Mouse (Mus musculus) midbrain, embryonic 14.5 days (tissue): ENCODE results near the gene Zfp784. TPM values are rescaled to one million over a fixed set of nuclear protein-coding genes. Genes with fewer than 3 reads are reported as not detected.
"Not testable (repeated sequence)": the region's sequence is repeated elsewhere in the genome, so short reads cannot be mapped to it uniquely, and the experiment has no call there.

Source experiments
- ATAC-seq: fragments of 200-750 bp; cut with Nextera tagmentation; 2 replicates; pipeline ENCODE4 v1.8.0; 2017; ENCODE audit warnings: moderate number of reproducible peaks, moderate library complexity; ENCODE audit not compliant: low FRiP score, low TSS enrichment
- DNase-seq: peaks from one replicate; pipeline ENCODE4 v3.0.0-alpha.2; 2015
- H3K27ac ChIP-seq: fragments of 300-500 bp; sonication (generic); replicated peaks from 2 replicates; pipeline ENCODE4 v1.5.1; 2014; ENCODE audit warnings: mild to moderate bottlenecking, low read depth, low read length, moderate library complexity
- H3K27me3 ChIP-seq: fragments of 300-500 bp; sonication (generic); 2 replicates; pipeline ENCODE4 v1.6.1; 2014; ENCODE audit warnings: low read length, control low read depth, mixed read lengths; ENCODE audit not compliant: control insufficient read depth, insufficient read depth
- H3K36me3 ChIP-seq: fragments of 300-500 bp; sonication (generic); 2 replicates; pipeline ENCODE4 v1.6.1; 2014; ENCODE audit warnings: low read length, control low read depth; ENCODE audit not compliant: control insufficient read depth, insufficient read depth
- H3K4me1 ChIP-seq: fragments of 300-500 bp; sonication (generic); 2 replicates; pipeline ENCODE4 v1.6.1; 2014; ENCODE audit warnings: mild to moderate bottlenecking, antibody characterized with exemption, low read length, control low read depth; ENCODE audit not compliant: control insufficient read depth, insufficient read depth
- H3K4me2 ChIP-seq: fragments of 300-500 bp; sonication (generic); 2 replicates; pipeline ENCODE4 v1.6.1; 2014; ENCODE audit warnings: mild to moderate bottlenecking, low read length, moderate library complexity
- H3K4me3 ChIP-seq: fragments of 300-500 bp; sonication (generic); replicated peaks from 2 replicates; pipeline ENCODE4 v1.5.1; 2014; ENCODE audit warnings: low read depth, low read length
- H3K9ac ChIP-seq: fragments of 300-500 bp; sonication (generic); replicated peaks from 2 replicates; pipeline ENCODE4 v1.6.1; 2014; ENCODE audit warnings: mild to moderate bottlenecking, low read length, moderate library complexity
- H3K9me3 ChIP-seq: fragments of 300-500 bp; sonication (generic); 2 replicates; pipeline ENCODE4 v1.6.1; 2016; ENCODE audit warnings: low read length, control low read depth, mixed read lengths; ENCODE audit not compliant: control insufficient read depth
- WGBS: fragments of 180-500 bp; shearing (Covaris S2); extraction: QIAGEN DNeasy Blood & Tissue Kit; methylation state at CpG from one replicate; pipeline ENCODE4 v1.1.7; 2014; 5-methylcytosine and 5-hydroxymethylcytosine counted together
- polyA plus RNA-seq: library from polyadenylated mRNA; unstranded; fragments of >200 nt; fragmentation: Nextera tagmentation; extraction: Ambion mirVana; gene quantifications from 2 replicates; pipeline ENCODE4 v1.2.1, GENCODE M21; 2014

Gene Zfp784
- polyA plus RNA-seq, 1 experiment from 2014 or later, result 10.8 TPM

- H3K9me3 ChIP-seq, result no peaks in the 10 kb centered on the region
- peaks cover 52% of the 10 kb centered on the region for H3K36me3 ChIP-seq
- H3K4me2 ChIP-seq, result peak within 1 kb of the TSS; percentile 86
- H3K4me3 ChIP-seq, result peak within 1 kb of the TSS; percentile 85
- H3K4me1 ChIP-seq, result peaks cover 21% of the 10 kb centered on the region
- DNase-seq, result peak; percentile 99
- peak within 1 kb of the TSS; percentile 89 for H3K27ac ChIP-seq
- peak; percentile 97 for ATAC-seq
- H3K9ac ChIP-seq, result peak within 1 kb of the TSS; percentile 90
- H3K27me3 ChIP-seq, result no peaks in the 10 kb centered on the region
- WGBS, result under 1% methylated on average over 81 of the region's 81 CpGs
Measured at GRCm38 (mm10) chr7:5080010-5080751, 41.9 kb upstream of the Zfp784 start, which contains the start of gene Epn1. Epn1 (plus strand) TSS chr7:5080235.

GRCm38 (mm10) chr7:5079365-5080009 lies 41.2 kb upstream of the Zfp784 start:
- peaks cover 21% of the 10 kb centered on the region for H3K4me1 ChIP-seq
- H3K36me3 ChIP-seq, result peaks cover 52% of the 10 kb centered on the region
- H3K27me3 ChIP-seq, H3K9ac ChIP-seq, DNase-seq, H3K9me3 ChIP-seq: not testable (repeated sequence)
- H3K4me2 ChIP-seq, result peak overlapping the region; percentile 86
- peak overlapping the region; percentile 89 for H3K27ac ChIP-seq
- H3K4me3 ChIP-seq, result peak overlapping the region; percentile 85
- 50% methylated on average over 9 of the region's 13 CpGs for WGBS
- ATAC-seq, result peak; percentile 43

- Histone ChIP-seq H3K9me3 (no peaks in the 10 kb centered on the region), H3K4me3 (no peak overlapping the region), H3K36me3 (peaks cover 69% of the 10 kb centered on the region), H3K27me3 (no peaks in the 10 kb centered on the region), H3K27ac (no peak overlapping the region), H3K4me2 (no peak overlapping the region), H3K9ac (no peak overlapping the region), H3K4me1 (peaks cover 13% of the 10 kb centered on the region)
- DNase-seq (no peak), ATAC-seq (no peak)
- 94% methylated on average over 2 of the region's 2 CpGs for WGBS
Measured at GRCm38 (mm10) chr7:5076931-5077330, 38.7 kb upstream of the Zfp784 start.

- no peaks in the 10 kb centered on the region for H3K27me3 ChIP-seq
- 95% methylated on average over 5 of the region's 5 CpGs for WGBS
- H3K4me1 ChIP-seq, result no peaks in the 10 kb centered on the region
- no peak for ATAC-seq
- H3K4me3 ChIP-seq, result no peak overlapping the region
- no peaks in the 10 kb centered on the region for H3K9me3 ChIP-seq
- peaks cover 88% of the 10 kb centered on the region for H3K36me3 ChIP-seq
- H3K4me2 ChIP-seq, result no peak overlapping the region
- no peak overlapping the region for H3K27ac ChIP-seq
- no peak overlapping the region for H3K9ac ChIP-seq
- DNase-seq, result no peak
Measured at GRCm38 (mm10) chr7:5074984-5075383, 36.7 kb upstream of the Zfp784 start.

- ATAC-seq, result no peak
- Histone ChIP-seq H3K27me3 (no peaks in the 10 kb centered on the region), H3K4me2 (no peak overlapping the region)
Measured at GRCm38 (mm10) chr7:5073586-5073985, 35.3 kb upstream of the Zfp784 start.

GRCm38 (mm10) chr7:5064886-5065285 lies 26.6 kb upstream of the Zfp784 start:
- 96% methylated on average over 6 of the region's 6 CpGs for WGBS
- no peak for ATAC-seq
- Histone ChIP-seq H3K9ac (no peak overlapping the region), H3K4me3 (no peak overlapping the region), H3K27ac (no peak overlapping the region), H3K9me3 (no peaks in the 10 kb centered on the region), H3K4me2 (peak overlapping the region; percentile 97; the same call in 1 of the 2 replicates), H3K36me3 (peaks cover 36% of the 10 kb centered on the region), H3K4me1 (peaks cover 23% of the 10 kb centered on the region), H3K27me3 (no peaks in the 10 kb centered on the region)
- no peak for DNase-seq

More at GRCm38 (mm10) chr7:5073586-5073985, 35.3 kb upstream of the Zfp784 start:
- 80% methylated on average over 1 of the region's 1 CpGs for WGBS
- H3K9me3 ChIP-seq, result no peaks in the 10 kb centered on the region
- H3K27ac ChIP-seq, result no peak overlapping the region
- no peaks in the 10 kb centered on the region for H3K4me1 ChIP-seq
- H3K4me3 ChIP-seq, result no peak overlapping the region
- peaks cover 98% of the 10 kb centered on the region for H3K36me3 ChIP-seq
- no peak overlapping the region for H3K9ac ChIP-seq
- DNase-seq, result no peak

GRCm38 (mm10) chr7:5062360-5063001 lies 24.2 kb upstream of the Zfp784 start:
- H3K4me1 ChIP-seq, result peaks cover 33% of the 10 kb centered on the region
- peak overlapping the region; percentile 73 for H3K9ac ChIP-seq

GRCm38 (mm10) chr7:5061774-5062359 lies 23.6 kb upstream of the Zfp784 start, which contains the start of gene U2af2:
U2af2 (plus strand) TSS chr7:5062143.
- DNase-seq (peak; percentile 96), ATAC-seq (peak; percentile 80)
- H3K9me3 ChIP-seq, result no peaks in the 10 kb centered on the region
- H3K4me1 ChIP-seq, result peaks cover 33% of the 10 kb centered on the region
- peak within 1 kb of the TSS; percentile 76 for H3K9ac ChIP-seq
- peak within 1 kb of the TSS; percentile 98 for H3K27ac ChIP-seq
- H3K36me3 ChIP-seq, result peaks cover 6% of the 10 kb centered on the region; the same call in 1 of the 2 replicates
- peaks cover 13% of the 10 kb centered on the region; the same call in 1 of the 2 replicates for H3K27me3 ChIP-seq
- under 1% methylated on average over 52 of the region's 65 CpGs for WGBS
- peak within 1 kb of the TSS; percentile 97 for H3K4me2 ChIP-seq
- H3K4me3 ChIP-seq, result peak within 1 kb of the TSS; percentile 74

More at GRCm38 (mm10) chr7:5062360-5063001, 24.2 kb upstream of the Zfp784 start:
- ATAC-seq, result peak; percentile 54
- Histone ChIP-seq H3K27ac (peak overlapping the region; percentile 98), H3K36me3 (peaks cover 12% of the 10 kb centered on the region), H3K27me3 (peaks cover 6% of the 10 kb centered on the region; the same call in 1 of the 2 replicates), H3K4me3 (peak overlapping the region; percentile 74), H3K4me2 (peak overlapping the region; percentile 97), H3K9me3 (no peaks in the 10 kb centered on the region)
- under 1% methylated on average over 47 of the region's 51 CpGs for WGBS
- peak; percentile 92 for DNase-seq
